Mouse (Mus musculus) 3134 (cell line): Measurements from ENCODE around the gene Bckdhb.
"Not testable (repeated sequence)": the region's sequence is repeated elsewhere in the genome, so short reads cannot be mapped to it uniquely, and the experiment has no call there.

Experiments
- DNase-seq: peaks from one replicate; pipeline ENCODE4 v3.0.0-alpha.2; 2011; ENCODE audit warnings: low spot score; ENCODE audit not compliant: insufficient read length; ENCODE audit errors: extremely low read depth

Gene Bckdhb

DNA sequence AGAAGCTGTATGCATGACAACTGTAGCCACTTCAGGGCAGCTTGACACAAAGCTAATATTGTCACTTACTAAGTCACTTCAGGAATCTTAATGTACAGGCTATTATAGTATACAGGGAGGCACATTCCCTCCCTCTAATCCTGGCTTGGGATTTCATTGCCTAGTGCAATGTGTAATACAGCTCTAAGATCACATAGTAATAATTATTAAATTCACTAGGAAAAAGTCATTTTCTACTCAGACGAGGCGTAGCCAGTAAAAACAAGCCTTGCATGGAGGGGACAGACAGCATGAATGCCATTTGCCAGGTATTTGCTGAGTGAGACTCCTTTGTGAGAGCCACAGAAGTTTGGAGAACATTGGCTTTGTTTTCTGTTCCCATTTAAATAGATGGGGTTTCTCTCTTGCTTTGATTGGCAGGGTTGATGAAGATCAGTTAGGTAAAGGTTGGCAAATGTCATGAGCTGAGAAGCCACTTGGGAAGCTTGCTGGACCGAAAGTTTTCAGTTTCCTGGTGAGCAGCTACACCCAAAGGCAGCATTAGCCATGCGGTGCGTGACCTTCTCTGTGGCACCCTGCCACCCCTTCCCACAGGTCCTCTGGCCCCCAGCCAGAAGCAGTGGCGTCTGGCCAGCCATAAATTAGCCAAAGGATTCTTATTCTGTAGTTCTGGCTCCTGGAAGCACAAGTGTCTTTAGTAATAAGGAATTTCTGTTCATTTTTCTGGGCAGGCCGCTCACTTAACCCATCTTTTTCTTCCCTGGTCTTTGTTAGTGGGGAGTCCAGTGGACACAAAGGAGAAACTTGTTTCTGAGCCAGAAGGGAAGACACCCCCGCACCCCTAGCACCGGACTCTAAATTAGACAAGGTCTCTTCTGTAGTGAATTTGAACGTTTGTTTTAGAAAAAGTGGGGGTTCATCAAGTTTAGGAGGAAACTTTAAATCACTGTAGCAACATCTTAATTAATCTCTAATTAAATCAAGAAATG lies 37.4 kb downstream of the Bckdhb start:
- DNase-seq = peak; percentile 66

DNA sequence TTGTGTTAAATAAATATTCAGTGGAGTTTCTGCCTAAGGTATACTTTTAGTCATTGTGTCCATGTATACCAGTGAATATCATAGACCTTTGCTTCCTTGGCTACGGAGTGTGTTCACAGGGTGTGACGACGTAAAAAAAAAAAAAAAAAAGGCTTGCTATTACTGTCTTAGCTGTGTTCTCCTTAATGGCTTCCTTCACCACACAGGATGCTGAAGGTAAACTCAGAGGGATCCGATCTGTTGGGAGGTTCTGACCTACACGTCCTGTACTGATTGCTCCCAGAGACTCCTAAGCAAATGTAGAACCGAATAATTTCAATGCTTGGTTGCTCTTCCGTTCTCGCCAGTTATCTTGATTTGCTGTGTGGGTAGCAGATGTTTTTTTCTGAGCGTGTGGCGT lies 38.4 kb downstream of the Bckdhb start:
- DNase-seq = no peak

DNA sequence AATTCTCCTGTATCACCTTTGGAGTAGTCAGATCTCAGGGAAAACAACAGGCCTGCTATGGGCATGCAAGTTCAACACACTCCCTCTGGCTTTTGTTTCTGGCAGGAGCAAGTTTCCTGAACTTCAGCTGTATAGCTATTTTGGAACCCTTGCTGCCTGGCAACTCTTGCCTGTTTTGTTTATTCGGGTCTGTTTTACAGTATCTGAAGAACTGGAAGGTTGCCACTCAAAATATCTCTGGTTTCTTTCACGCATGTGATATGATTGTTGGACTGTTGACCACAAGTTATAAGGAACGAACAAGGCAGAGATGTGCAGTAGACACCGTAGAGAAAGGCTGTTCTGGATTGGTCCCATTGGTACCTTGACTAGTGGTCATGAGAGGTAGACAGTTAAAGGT lies 39.4 kb downstream of the Bckdhb start:
- DNase-seq = no peak

DNA sequence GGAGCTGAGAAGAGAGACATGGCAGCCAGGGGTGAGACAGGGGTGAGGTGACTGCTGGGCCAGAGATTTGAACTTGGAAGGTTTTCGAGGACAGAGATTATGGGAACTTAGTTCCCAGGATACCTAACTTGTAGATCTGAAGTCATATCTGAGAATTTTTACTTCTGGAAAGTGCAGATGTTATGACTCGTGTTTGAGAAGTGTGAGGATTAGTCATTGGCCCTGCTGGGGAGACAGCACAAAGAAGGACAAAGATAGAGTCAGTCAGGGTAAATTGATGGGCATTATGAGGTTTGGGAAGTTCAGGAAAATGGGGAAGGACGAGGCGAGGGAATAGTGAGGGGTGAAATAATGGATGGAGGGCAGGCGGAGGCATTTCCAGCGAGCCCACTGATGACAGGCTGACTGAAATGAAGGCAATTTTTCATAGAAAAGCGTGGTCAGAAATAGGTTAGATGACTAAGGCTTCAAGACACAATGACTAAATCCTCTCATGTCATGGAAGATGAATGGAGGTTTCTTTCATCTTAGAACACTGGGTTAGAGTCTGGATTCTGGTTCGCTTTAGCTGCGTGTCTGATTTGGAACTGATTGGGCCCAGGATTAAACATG lies 42.6 kb downstream of the Bckdhb start:
- DNase-seq = peak; percentile 10

DNA sequence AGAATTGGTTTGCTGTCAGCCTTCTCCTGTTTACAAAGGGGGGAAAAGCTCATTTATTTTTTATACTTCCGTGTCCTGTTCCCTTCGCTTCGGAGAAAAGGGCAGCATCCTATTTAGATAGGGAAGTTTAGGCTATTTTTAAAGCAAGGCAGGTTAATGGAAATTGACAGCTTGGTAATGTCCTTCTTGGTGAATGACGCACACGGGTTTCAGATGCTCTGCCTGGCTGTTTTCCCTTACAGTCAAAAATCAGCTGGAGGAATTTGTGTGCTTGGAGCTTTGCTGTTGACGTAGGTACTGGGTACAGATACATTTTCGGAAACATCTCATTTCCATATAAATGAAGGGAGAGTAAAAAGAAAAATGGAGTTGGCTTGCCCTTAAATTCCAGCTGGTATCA lies 44.4 kb downstream of the Bckdhb start:
- DNase-seq = no peak

DNA sequence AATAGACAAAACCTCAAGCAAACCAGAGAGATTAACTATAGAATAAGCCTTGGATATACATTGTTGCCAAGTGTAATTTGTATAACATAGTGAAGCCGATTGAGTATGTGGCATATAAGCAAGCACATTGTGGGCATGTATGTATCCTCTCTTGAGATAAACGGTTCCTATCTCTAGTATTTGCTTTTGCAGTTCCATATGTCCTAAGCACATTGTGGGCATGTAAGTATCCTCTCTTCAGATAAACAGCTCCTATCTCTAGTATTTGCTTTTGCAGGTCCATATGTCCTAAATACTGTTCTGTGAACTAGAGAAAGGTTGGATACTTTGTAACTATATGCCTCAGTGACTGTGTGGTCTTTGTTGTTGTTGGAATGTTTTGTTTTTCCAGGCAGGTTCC lies 48.5 kb downstream of the Bckdhb start:
- no peak for DNase-seq

DNA sequence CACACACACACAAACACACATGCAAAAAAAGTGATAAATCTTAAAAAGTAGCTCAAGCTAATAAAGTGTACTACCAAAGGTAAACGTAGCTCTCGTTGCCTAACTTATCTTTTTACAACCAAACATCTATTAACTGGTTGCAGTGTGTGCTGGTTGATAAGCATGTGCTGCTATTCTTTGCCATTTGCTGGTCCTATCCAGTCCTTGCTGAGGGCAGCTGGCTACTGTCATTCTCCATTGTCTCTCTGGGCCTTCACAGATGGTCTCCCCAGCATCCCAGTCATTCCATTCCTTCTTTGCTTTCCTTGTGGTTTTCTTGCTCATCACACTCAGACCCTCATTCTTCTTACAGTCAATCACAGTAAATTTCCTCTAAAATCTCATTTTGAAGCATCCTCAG lies 50.9 kb downstream of the Bckdhb start:
- DNase-seq = no peak

DNA sequence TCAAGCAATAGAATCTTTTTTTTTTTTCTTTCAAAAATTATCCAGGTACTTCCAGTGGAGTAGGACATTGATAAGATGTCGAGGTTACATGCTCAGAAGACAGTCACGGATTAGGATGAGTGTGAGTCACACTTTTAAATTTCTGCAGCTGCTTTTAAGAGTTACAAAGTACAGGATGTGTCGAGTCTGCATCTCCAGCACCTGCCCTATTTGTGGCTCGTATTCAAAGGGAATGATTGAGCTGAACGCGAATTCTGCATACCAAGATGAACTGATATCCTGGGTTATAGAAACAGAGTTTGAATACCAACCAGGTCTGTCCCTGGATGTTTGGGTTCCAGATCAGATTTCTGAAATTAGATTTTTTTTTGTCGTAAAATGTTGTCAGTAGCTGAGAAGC lies 56.3 kb downstream of the Bckdhb start:
- DNase-seq = no peak

DNA sequence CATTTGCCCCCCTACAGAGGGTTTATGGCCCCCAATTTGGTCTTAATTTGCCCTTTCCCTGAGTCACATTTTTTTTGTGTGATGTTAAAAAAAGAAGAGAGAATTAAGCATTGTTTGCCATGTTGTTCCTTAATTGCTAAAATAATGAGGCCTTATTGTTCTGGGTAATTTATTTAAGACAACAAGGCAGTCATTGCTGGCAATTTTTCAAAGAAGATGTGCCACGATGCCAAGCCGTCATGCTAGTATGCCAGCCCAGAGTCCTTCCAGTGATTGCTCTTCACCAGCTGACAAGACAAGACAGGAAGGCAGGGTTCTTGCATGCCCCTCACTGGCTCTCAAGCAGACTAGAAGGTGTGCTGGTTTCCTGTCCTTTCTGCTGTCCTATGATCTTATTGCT lies 84.0 kb downstream of the Bckdhb start:
- no peak for DNase-seq

DNA sequence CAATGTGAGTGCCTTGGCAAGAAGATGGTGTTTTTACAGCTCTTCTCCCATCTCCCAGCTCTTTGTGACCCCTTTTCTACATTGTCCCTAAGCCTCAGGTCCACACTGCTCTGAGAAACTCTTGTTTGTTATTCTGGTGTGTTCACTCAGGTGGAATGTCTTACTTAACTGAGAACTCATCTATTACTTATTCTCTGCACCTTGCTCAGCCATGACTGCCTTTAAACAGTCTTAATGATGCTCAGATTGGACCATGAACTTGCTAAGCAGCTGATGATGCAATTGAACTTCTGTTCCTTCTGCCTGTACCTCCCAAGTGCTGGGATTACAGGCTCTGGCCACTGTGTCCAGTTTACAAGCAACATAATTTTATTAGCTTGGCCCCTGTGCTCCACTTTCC lies 86.2 kb downstream of the Bckdhb start:
- no peak for DNase-seq

DNA sequence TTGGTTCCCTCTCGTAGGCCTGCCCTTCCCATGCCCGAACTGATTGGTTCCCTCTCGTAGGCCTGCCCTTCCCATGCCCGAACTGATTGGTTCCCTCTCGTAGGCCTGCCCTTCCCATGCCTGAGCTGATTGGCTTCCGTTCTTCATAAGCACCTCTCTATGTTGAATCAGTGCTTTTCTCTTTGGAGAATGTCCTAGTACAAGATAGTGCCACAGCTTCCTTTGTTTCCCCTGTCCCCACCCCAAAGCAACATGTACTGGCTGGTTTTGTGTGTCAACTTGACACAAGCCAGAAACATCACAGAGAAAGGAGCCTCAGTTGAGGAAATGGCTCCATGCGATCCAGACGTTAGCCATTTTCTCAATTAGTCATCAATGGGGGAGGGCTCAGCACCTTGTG lies 93.2 kb downstream of the Bckdhb start:
- DNase-seq = not testable (repeated sequence)

DNA sequence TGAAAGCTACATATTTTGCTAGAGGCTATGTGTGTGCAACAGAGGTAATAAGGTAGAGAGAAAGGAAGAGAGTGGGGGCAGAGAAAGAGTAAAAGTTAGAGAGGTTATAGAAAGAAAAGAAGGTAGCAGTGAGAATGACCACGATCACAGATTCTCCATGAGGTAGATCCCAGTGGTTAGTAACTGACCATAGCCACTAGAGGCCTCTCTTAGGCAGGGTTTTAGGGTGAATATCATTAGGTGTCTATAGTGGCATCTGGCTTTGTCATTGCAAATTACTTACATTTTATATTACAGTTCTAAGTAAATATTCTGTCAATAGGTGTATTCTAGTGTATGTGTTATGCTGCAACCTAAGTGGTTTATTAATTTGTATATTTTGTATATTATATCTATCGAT lies 94.7 kb downstream of the Bckdhb start:
- no peak for DNase-seq

DNA sequence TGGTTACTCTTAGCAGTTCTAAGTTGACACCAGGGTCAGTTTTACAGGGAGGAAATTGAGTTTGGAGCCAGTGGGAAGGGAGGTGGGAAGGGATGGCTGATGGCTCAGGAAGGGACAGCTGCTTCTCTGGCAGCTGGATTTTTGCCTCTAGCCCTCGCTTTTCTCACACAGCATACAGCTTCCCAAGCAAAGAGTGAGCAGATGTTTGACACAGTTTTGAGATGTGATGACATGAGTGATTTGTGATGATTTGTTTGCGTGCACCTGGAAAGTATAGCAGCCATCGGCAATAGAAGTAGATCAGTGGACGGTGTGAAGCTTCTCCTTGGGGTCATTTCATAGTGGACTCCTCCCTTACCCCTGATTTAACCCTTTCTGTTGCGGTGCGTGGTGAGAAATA lies 96.2 kb downstream of the Bckdhb start:
- DNase-seq = no peak

DNA sequence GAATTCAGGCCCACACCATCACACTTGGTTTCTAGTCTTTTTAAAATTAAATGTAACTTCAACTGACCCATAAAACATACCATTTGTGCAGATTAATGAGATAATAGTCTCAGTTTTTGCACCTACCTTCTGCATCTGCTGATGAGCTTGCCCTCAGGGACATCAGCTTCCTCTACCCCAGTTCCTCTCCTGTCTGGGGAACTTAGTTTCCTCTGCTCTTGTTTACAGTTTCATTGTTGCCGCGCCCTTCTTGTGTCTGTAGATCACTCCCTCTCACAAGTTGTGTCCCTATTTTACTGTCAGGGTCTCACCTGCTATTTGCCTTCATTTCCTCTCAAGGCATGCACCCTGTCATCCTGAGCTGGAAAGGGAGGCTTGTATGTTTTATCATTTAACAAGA lies 103.2 kb downstream of the Bckdhb start:
- no peak for DNase-seq

DNA sequence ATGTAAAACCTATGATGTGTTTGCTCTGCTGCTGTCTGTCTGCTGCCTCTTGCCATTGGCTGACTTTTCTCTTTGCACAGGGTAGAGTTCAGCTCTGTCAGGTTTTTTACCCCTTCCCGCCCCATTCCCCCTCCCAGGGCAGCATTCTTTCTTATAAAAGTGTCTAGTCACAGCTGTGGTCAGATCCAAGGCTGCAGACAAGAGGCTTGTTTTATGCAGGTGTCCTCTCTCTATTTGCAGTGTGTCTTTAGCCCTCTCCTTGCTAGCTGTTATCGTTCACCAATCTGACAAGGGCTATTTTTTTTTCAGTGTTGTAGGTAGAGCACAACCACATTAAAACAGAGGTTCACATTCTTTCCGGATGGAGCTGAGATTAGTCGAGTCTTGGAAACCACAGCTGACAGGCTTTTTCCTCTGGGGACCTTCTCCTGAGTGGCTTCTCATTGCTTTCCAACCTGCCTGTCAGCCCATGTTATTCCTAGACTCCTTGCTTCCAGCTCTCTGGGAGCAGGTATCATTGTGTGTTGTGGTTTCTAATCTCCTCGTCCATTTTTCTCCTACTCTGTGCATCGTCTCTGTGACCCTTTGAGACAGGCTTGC lies 105.8 kb downstream of the Bckdhb start:
- DNase-seq = no peak

DNA sequence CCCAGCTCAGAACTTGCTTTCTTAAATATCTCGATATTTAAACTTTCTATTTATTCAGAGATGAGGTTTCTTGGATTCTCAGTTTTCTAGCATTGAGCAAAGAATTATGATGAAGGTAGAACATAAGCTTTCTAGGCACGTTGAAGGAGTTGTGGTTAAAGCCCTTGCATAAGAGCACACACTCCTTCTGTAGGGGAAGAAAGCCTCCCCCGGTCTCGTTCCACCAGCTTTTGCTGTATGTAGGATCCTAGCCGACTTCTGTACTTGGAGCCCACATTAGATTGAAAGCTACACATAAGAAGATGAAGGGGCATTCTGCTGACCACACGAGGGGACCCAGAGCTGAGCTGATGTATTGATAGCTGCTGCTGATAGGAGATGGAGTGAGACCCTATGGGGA lies 106.5 kb downstream of the Bckdhb start:
- DNase-seq = no peak

DNA sequence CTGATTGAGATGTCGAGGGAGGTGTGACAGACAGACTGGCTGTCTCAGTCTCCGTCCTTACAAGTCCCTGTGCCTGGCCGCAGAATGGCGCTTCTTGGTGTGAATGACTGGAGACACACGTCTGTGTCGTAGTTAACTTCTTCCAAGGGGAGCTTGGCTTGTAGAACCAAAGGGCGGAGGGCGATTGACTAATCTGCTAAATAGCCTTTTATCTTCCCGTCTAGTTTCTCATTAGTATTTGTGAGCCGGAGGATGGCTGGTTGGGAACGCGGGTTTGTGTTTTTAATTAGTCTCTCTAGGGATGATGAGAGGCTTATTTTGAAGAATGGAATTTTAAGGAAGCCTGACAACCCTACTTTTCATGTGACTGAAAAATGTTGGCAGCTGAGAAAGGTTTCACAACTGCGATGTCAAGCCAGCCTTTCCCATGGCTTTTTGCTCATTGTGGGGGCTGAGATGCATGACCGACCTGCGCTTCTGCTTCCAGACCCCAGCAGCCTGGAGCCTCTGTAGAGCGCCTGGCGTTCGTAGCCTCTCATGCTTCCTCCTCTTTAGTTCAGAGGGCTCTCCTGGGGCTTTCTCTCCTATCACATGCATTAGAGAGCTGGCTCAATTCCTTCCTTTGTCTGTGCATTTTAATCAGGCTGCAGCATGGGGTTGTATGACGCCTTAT lies 107.9 kb downstream of the Bckdhb start:
- no peak for DNase-seq

DNA sequence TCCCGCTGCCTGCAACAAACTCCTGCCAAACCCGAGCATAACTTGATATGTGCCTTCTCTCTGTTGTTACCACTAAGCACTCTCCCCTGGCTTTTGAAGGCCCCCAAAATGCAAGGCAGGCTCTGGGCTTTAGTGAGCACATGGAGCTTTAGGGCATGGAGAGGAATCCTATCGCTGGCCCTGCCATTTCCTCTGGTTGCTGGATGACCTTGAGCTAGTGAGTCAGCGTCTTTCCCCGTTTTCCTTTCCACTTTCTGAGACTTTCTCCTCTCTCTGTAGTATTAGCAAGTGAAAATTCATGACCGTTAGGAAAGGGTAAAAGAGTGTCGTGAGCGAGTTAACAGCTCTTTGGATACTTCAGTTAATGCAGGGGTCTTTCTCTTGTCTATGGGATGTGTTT lies 111.1 kb downstream of the Bckdhb start:
- no peak for DNase-seq

DNA sequence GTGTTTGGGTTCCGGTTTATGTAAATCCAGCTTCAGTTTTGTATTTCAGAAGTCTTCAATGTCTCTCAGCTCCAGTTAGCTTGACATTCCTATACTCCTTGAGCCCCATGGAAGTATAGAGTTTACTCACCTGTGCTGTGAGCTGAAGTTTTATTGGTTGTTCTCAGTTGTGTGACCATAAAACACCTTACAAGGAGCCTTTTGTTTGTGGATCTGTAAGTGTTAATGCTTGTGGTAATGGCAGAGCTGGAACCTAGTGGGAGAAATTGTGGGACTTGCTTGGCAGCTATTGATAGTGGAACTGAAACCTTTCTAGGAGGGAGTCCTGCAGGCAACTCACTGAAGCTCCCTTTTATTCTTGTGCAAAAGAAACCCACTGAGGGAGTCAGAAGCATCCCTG lies 112.3 kb downstream of the Bckdhb start:
- DNase-seq = no peak

DNA sequence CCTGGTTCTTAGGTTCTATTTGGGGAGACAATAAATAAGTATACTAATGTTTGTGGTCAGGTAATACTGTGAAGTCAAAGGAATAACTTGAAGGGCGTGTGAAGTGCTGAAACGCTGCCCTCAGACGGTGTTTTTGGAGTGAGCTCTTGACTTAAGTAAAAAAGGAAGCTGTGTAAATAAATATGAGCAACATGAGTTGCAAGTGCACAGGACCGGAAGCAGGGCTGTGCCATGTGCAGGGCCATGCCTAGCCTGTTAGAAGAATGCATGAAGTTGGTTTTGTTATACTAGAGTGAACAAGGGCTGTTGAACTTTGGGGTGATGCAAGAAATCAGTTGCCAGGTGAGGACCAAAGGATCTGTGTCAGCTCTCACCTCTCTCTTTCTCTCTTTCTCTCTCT lies 114.0 kb downstream of the Bckdhb start:
- no peak for DNase-seq

DNA sequence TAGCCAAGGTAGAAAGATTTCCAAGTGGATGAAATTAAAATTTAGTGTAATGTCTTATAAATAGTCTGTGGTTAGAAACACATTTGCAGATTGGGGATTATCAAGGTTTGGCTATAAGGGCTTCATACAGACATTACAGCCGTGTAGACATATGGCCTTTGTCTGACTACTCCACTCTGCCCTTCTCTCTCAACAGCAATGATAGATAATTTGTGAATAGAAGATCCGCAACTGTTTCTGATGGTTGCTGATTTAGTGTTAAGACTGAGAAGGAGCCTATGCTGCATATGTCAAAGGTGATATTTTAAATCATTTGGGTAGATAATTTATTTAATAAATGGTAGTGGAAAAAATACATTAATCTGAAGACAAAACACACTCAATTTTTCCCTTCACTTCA lies 115.4 kb downstream of the Bckdhb start:
- no peak for DNase-seq
